Mouse (Mus musculus): ENCODE measurements around the gene Fitm1. TPM values are rescaled to one million over a fixed set of nuclear protein-coding genes. Genes with fewer than 3 reads are reported as not detected.

Fitm1 gene
- total and polyA plus RNA-seq, 2 experiments from 2014 or later = 0.25 TPM; not detected in 1

DNA sequence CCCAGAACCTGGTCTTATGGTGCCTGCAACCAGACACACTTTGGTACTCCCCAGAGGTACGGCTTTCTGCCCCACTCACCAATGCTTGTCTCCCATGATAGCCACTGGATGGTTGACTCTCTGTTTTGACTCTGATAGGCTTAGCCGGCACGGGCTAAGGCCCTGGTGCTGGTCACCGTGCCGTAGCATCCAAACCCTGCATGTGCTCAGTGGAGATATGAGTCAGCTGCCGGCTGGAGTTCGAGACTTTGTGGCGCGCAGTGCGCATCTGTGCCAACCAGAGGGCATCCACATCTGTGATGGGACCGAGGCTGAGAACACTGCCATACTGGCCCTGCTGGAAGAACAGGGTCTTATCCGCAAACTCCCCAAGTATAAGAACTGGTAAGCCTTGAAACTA is 33.1 kb upstream of the Fitm1 start:
- H3K4me2 ChIP-seq (ENCODE audit: low read depth, low read length) = no peak overlapping the region
- 94% methylated on average over 12 of the region's 12 CpGs for WGBS
- peaks cover 10% of the 10 kb centered on the region for H3K36me3 ChIP-seq (ENCODE audit: insufficient read depth, low read length)
- H3K9me3 ChIP-seq (ENCODE audit: low read length) = no peaks in the 10 kb centered on the region
- no peak for TF ChIP-seq CTCF (IDR thresholded peaks at IDR 0.05; ENCODE audit: low read depth)
- peaks cover 8% of the 10 kb centered on the region for H3K4me1 ChIP-seq (ENCODE audit: insufficient read depth, low read length)
- H3K9ac ChIP-seq (replicated peaks; ENCODE audit: low read length) = no peak overlapping the region
- ATAC-seq = no peak
- H3K27me3 ChIP-seq (ENCODE audit: insufficient read depth, low read length) = no peaks in the 10 kb centered on the region
- no peak overlapping the region for H3K4me3 ChIP-seq (ENCODE audit: low read length)
- H3K27ac ChIP-seq = no peak overlapping the region
- DNase-seq (ENCODE audit: low spot score) = no peak

DNA sequence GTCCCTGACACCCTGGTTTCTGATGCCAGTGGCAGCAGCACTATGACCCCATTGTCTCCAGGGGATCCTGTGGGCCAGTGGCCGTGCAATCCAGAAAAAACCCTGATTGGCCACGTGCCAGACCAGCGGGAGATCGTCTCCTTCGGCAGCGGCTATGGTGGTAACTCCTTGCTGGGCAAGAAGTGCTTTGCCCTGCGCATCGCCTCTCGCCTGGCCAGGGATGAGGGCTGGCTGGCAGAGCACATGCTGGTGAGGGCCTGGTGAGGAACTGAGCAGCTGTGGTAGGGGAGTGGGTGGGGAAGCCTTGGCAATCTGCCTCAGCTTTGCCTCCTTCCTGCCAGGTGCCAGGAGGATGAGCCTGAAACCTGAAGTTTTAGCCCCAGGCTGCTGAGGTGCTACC is 31.1 kb upstream of the Fitm1 start:
- H3K27ac ChIP-seq = no peak overlapping the region
- H3K9ac ChIP-seq (replicated peaks; ENCODE audit: low read length) = no peak overlapping the region
- DNase-seq (ENCODE audit: low spot score) (no peak), ATAC-seq (no peak)
- H3K36me3 ChIP-seq (ENCODE audit: insufficient read depth, low read length) = peaks cover 26% of the 10 kb centered on the region
- WGBS = 36% methylated on average over 9 of the region's 9 CpGs
- no peak overlapping the region for H3K4me2 ChIP-seq (ENCODE audit: low read depth, low read length)
- H3K9me3 ChIP-seq (ENCODE audit: low read length) = no peaks in the 10 kb centered on the region
- no peak overlapping the region for H3K4me3 ChIP-seq (ENCODE audit: low read length)
- H3K4me1 ChIP-seq (ENCODE audit: insufficient read depth, low read length) = peaks cover 8% of the 10 kb centered on the region
- TF ChIP-seq CTCF (IDR thresholded peaks at IDR 0.05; ENCODE audit: low read depth) = no peak
- no peaks in the 10 kb centered on the region for H3K27me3 ChIP-seq (ENCODE audit: insufficient read depth, low read length)

DNA sequence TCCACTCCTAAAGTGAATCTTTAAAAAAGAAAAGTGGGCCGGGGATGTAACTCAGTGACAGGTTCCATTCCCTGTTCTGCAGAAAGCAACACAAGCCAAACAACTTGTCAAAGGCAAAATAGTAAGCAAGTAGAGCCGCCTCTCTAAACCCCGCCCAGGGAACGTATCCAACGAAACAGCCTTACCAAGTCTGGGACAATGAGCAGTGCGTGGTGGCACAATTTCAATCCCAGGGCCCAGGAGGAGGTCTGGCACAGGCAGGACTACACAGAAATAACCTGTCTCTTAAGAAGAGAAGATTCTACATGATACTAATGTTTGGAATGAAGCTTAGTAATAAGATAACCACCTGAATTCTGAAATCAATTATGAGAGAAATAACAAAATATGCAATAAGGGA is 25.2 kb upstream of the Fitm1 start:
- Histone ChIP-seq H3K9ac (replicated peaks; ENCODE audit: low read length) (no peak overlapping the region), H3K27ac (no peak overlapping the region), H3K9me3 (ENCODE audit: low read length) (no peaks in the 10 kb centered on the region), H3K4me2 (ENCODE audit: low read depth, low read length) (no peak overlapping the region), H3K4me1 (ENCODE audit: insufficient read depth, low read length) (no peaks in the 10 kb centered on the region), H3K36me3 (ENCODE audit: insufficient read depth, low read length) (peaks cover 18% of the 10 kb centered on the region), H3K27me3 (ENCODE audit: insufficient read depth, low read length) (no peaks in the 10 kb centered on the region), H3K4me3 (ENCODE audit: low read length) (no peak overlapping the region)
- WGBS = 65% methylated on average over 6 of the region's 6 CpGs
- no peak for ATAC-seq
- no peak for DNase-seq (ENCODE audit: low spot score)
- no peak for TF ChIP-seq CTCF (IDR thresholded peaks at IDR 0.05; ENCODE audit: low read depth)

DNA sequence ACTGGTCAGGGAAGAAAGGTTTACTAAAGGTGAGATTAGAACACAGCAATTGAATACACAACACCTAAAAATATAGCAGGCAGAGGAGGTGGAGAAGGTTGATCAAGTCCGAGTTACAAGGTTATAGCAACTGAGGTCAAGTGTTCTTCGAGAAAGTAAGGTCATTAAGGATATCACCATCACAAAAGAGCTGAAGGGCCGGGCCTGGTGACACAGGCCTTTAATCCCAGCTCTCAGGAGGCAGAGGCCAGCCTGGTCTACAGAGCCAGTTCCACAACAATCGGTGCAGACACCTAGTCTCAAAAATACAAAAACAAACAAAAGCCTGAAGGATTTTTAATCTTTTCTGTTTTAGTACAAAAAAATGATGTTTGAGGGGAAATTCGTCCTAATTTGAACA is 24.1 kb upstream of the Fitm1 start:
- Histone ChIP-seq H3K9me3 (ENCODE audit: low read length) (no peaks in the 10 kb centered on the region), H3K27ac (no peak overlapping the region), H3K27me3 (ENCODE audit: insufficient read depth, low read length) (no peaks in the 10 kb centered on the region), H3K4me3 (ENCODE audit: low read length) (no peak overlapping the region), H3K36me3 (ENCODE audit: insufficient read depth, low read length) (peaks cover 16% of the 10 kb centered on the region), H3K4me1 (ENCODE audit: insufficient read depth, low read length) (no peaks in the 10 kb centered on the region), H3K9ac (replicated peaks; ENCODE audit: low read length) (no peak overlapping the region), H3K4me2 (ENCODE audit: low read depth, low read length) (no peak overlapping the region)
- WGBS = 71% methylated on average over 5 of the region's 5 CpGs
- ATAC-seq (no peak), DNase-seq (ENCODE audit: low spot score) (no peak)
- no peak for TF ChIP-seq CTCF (IDR thresholded peaks at IDR 0.05; ENCODE audit: low read depth)

DNA sequence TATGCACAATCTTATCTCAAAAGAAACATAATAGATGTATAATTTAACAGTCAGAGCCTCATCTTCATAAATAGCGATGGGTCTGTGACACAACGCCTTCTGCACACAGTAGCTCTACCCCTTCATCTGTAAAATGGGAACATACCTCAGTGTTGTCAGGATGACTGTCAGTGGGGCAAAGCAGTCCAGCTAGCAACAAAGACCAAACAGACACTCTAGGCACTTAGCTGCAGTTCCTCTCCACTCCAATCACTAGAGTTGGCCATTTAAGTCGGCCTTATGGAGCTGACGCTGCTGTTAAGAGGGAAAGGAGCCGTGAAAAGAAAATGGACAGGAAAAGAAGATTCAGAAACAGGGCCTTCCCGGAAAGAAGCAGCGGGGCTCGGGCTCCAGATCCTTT is 23.6 kb upstream of the Fitm1 start:
- no peak for TF ChIP-seq CTCF (IDR thresholded peaks at IDR 0.05; ENCODE audit: low read depth)
- Histone ChIP-seq H3K9me3 (ENCODE audit: low read length) (no peaks in the 10 kb centered on the region), H3K9ac (replicated peaks; ENCODE audit: low read length) (no peak overlapping the region), H3K4me1 (ENCODE audit: insufficient read depth, low read length) (no peaks in the 10 kb centered on the region), H3K27me3 (ENCODE audit: insufficient read depth, low read length) (no peaks in the 10 kb centered on the region), H3K4me3 (ENCODE audit: low read length) (no peak overlapping the region), H3K4me2 (ENCODE audit: low read depth, low read length) (no peak overlapping the region), H3K27ac (no peak overlapping the region), H3K36me3 (ENCODE audit: insufficient read depth, low read length) (peaks cover 16% of the 10 kb centered on the region)
- no peak for DNase-seq (ENCODE audit: low spot score)
- no peak for ATAC-seq
- 91% methylated on average over 8 of the region's 8 CpGs for WGBS

DNA sequence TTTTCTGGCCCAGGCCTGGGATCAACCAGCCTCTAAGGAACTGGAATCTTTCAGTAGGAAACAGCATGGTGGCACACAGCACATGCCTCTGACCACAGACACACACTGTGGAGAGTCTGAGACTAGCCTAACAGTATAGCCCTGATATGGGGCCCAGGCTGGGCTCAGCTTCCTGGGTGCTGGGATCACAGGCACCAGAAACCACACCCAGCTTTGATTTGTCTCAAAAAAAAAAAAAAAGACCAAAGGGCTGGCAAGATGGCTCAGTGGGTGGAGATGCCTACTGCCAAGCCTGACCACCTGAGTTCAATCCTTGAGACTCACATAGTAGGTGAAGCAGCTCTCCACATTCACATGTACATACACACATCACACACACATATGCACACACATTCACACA is 20.8 kb upstream of the Fitm1 start:
- Histone ChIP-seq H3K27me3 (ENCODE audit: insufficient read depth, low read length) (no peaks in the 10 kb centered on the region), H3K9me3 (ENCODE audit: low read length) (no peaks in the 10 kb centered on the region)
- no peak for ATAC-seq

DNA sequence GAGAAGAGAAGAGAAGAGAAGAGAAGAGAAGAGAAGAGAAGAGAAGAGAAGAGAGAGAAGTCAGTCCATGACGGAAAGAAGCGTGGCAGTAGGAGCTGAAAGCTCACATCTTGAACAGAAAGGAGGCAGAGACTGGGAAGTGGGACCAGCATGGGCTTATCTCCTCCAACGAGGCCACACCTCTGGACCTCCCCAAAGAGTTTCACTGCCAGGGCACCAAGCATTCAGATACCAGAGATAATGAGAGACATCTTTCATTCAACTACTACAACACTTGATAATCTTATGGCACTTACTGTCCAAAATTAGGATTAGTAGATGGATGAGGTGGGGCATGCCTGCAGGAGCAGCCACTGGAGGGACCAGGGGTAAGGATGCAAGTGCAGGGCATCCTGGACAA is 19.6 kb upstream of the Fitm1 start:
- Histone ChIP-seq H3K4me1 (ENCODE audit: insufficient read depth, low read length) (no peaks in the 10 kb centered on the region), H3K27ac (no peak overlapping the region), H3K27me3 (ENCODE audit: insufficient read depth, low read length) (no peaks in the 10 kb centered on the region), H3K9ac (replicated peaks; ENCODE audit: low read length) (no peak overlapping the region), H3K9me3 (ENCODE audit: low read length) (no peaks in the 10 kb centered on the region), H3K4me3 (ENCODE audit: low read length) (no peak overlapping the region), H3K36me3 (ENCODE audit: insufficient read depth, low read length) (no peaks in the 10 kb centered on the region), H3K4me2 (ENCODE audit: low read depth, low read length) (no peak overlapping the region)
- DNase-seq (ENCODE audit: low spot score) (no peak), ATAC-seq (no peak)
- no peak for TF ChIP-seq CTCF (IDR thresholded peaks at IDR 0.05; ENCODE audit: low read depth)
- WGBS = 84% methylated on average over 3 of the region's 3 CpGs

More for the DNA sequence above, 20.8 kb upstream of the Fitm1 start:
- Histone ChIP-seq H3K27ac (no peak overlapping the region), H3K36me3 (ENCODE audit: insufficient read depth, low read length) (no peaks in the 10 kb centered on the region), H3K4me2 (ENCODE audit: low read depth, low read length) (no peak overlapping the region), H3K4me1 (ENCODE audit: insufficient read depth, low read length) (no peaks in the 10 kb centered on the region), H3K9ac (replicated peaks; ENCODE audit: low read length) (no peak overlapping the region), H3K4me3 (ENCODE audit: low read length) (no peak overlapping the region)
- DNase-seq (ENCODE audit: low spot score) = no peak
- no peak for TF ChIP-seq CTCF (IDR thresholded peaks at IDR 0.05; ENCODE audit: low read depth)

All from hindbrain, postnatal 0 days (tissue).